Mouse (Mus musculus) myocyte (in vitro differentiated cells): Measurements from ENCODE around the gene Plpp7. TPM values are rescaled to one million over a fixed set of nuclear protein-coding genes. Genes with fewer than 3 reads are reported as not detected.

Experiments
- H3K27me3 ChIP-seq: one replicate; pipeline ENCODE4 v1.6.1; 2011; ENCODE audit not compliant: control insufficient read depth, insufficient read depth, insufficient read length
- H3K36me3 ChIP-seq: one replicate; pipeline ENCODE4 v1.6.1; 2011; ENCODE audit not compliant: control insufficient read depth, insufficient read depth
- H3K4me2 ChIP-seq: one replicate; pipeline ENCODE4 v1.6.1; 2011; ENCODE audit warnings: low read depth, control low read depth
- H3K4me3 ChIP-seq: one replicate; pipeline ENCODE4 v1.5.1; 2011; ENCODE audit warnings: mild to moderate bottlenecking, control low read depth, moderate library complexity
- H3K79me2 ChIP-seq: one replicate; pipeline ENCODE4 v1.6.1; 2011; ENCODE audit not compliant: control insufficient read depth, insufficient read depth
- H3ac ChIP-seq: one replicate; pipeline ENCODE4 v1.6.1; 2011; ENCODE audit not compliant: control insufficient read depth, insufficient read length
- CEBPB ChIP-seq: IDR thresholded peaks from 2 replicates; pipeline ENCODE4 v1.6.1; 2011; ENCODE audit warnings: mild to moderate bottlenecking, moderate library complexity; ENCODE audit not compliant: poor library complexity, insufficient read depth, severe bottlenecking
- E2F4 ChIP-seq: IDR thresholded peaks from one replicate; pipeline ENCODE4 v1.6.1; 2011; ENCODE audit warnings: mild to moderate bottlenecking, control low read depth, moderate library complexity; ENCODE audit not compliant: insufficient read depth
- MAX ChIP-seq: IDR thresholded peaks from one replicate; pipeline ENCODE4 v1.6.1; 2011; ENCODE audit warnings: low read depth, mild to moderate bottlenecking, control low read depth
- MYOD1 ChIP-seq, 3 experiments: IDR thresholded peaks; one replicate each; pipeline ENCODE4 v1.6.1; 2011; ENCODE audit warnings: control low read depth in 2 of 3, low read depth in 2 of 3, mild to moderate bottlenecking in 2 of 3, moderate library complexity in 1 of 3; ENCODE audit not compliant: insufficient read length in 2 of 3, control insufficient read depth in 1 of 3
- MYOG ChIP-seq, 3 experiments: IDR thresholded peaks; one replicate each; pipeline ENCODE4 v1.6.1; 2011; ENCODE audit warnings: control low read depth in 2 of 3, low read depth in 2 of 3, mild to moderate bottlenecking in 2 of 3; ENCODE audit not compliant: insufficient read length in 2 of 3, control insufficient read depth in 1 of 3, insufficient read depth in 1 of 3
- POLR2A ChIP-seq: IDR thresholded peaks from one replicate; pipeline ENCODE4 v1.6.1; 2011; ENCODE audit warnings: low read depth, mild to moderate bottlenecking, control low read depth, moderate library complexity; ENCODE audit not compliant: insufficient read length
- POLR2AphosphoS2 ChIP-seq: IDR thresholded peaks from one replicate; pipeline ENCODE4 v1.6.1; 2011; ENCODE audit warnings: low read depth, control low read depth; ENCODE audit not compliant: insufficient read length
- REST ChIP-seq: IDR thresholded peaks from one replicate; pipeline ENCODE4 v1.6.1; 2011; ENCODE audit warnings: mild to moderate bottlenecking, control low read depth, moderate library complexity; ENCODE audit not compliant: insufficient read depth, insufficient read length
- SRF ChIP-seq: IDR thresholded peaks from one replicate; pipeline ENCODE4 v1.6.1; 2011; ENCODE audit warnings: low read depth; ENCODE audit not compliant: control insufficient read depth, insufficient read length
- TCF12 ChIP-seq: IDR thresholded peaks from one replicate; pipeline ENCODE4 v1.6.1; 2011; ENCODE audit warnings: mild to moderate bottlenecking, control low read depth; ENCODE audit not compliant: poor library complexity, insufficient read depth, severe bottlenecking
- TCF3 ChIP-seq: IDR thresholded peaks from one replicate; pipeline ENCODE4 v1.6.1; 2011; ENCODE audit warnings: low read depth, control low read depth; ENCODE audit not compliant: insufficient read length
- USF1 ChIP-seq: IDR thresholded peaks from one replicate; pipeline ENCODE4 v1.6.1; 2011; ENCODE audit warnings: low read depth, mild to moderate bottlenecking, control low read depth, moderate library complexity
- polyA plus RNA-seq: library from polyadenylated mRNA; unstranded; fragments of >200 nt; fragmentation: generic; extraction: Trizol; gene quantifications from one replicate; pipeline ENCODE4 v1.2.1, GENCODE M21; 2012; ENCODE audit warnings: missing spikeins

Plpp7 gene
- polyA plus RNA-seq, 1 experiment = 60.6 TPM

GRCm38 (mm10) chr2:32052418-32052817, 42.9 kb upstream of the Plpp7 start:
- no peak overlapping the region for H3ac ChIP-seq
- no peak overlapping the region for H3K4me3 ChIP-seq
- TF ChIP-seq MYOD1 (IDR thresholded peaks at IDR 0.05; ENCODE audit: control insufficient read depth in 1 of 3, insufficient read length in 2 of 3, low read depth in 2 of 3) (no peak), MAX (no peak), TCF12 (no peak), POLR2AphosphoS2 (no peak), TCF3 (no peak), REST (no peak), POLR2A (no peak), USF1 (no peak), SRF (no peak)
- no peaks in the 10 kb centered on the region for H3K27me3 ChIP-seq
- H3K36me3 ChIP-seq = peaks cover 11% of the 10 kb centered on the region
- H3K79me2 ChIP-seq = no peaks in the 10 kb centered on the region
- no peak overlapping the region for H3K4me2 ChIP-seq

GRCm38 (mm10) chr2:32055357-32055965, 39.9 kb upstream of the Plpp7 start:
- peak in 2 of 3 experiments; percentile 43 to 63 for TF ChIP-seq MYOD1 (IDR thresholded peaks at IDR 0.05; ENCODE audit: control insufficient read depth in 1 of 3, insufficient read length in 2 of 3, low read depth in 2 of 3)
- TF ChIP-seq USF1 = no peak
- TF ChIP-seq CEBPB = no peak
- TF ChIP-seq TCF12 = peak; percentile 57
- peak in 2 of 3 experiments; percentile 46 to 51 for TF ChIP-seq MYOG (IDR thresholded peaks at IDR 0.05; ENCODE audit: control insufficient read depth in 1 of 3, insufficient read depth in 1 of 3, insufficient read length in 2 of 3, low read depth in 2 of 3)
- Histone ChIP-seq H3K4me3 (no peak overlapping the region), H3K27me3 (peaks cover 12% of the 10 kb centered on the region), H3ac (no peak overlapping the region), H3K79me2 (no peaks in the 10 kb centered on the region), H3K36me3 (peaks cover 4% of the 10 kb centered on the region), H3K4me2 (peak overlapping the region; percentile 30)

- H3K4me3 ChIP-seq = no peak overlapping the region
- no peaks in the 10 kb centered on the region for H3K36me3 ChIP-seq
- H3ac ChIP-seq = no peak overlapping the region
- peaks cover 12% of the 10 kb centered on the region for H3K27me3 ChIP-seq
- TF ChIP-seq POLR2AphosphoS2 = peak; percentile 31
- TF ChIP-seq USF1 = no peak
- no peak for TF ChIP-seq MAX
- no peak for TF ChIP-seq SRF
- peak; percentile 56 to 96 (median 82) for TF ChIP-seq MYOD1 (IDR thresholded peaks at IDR 0.05; ENCODE audit: control insufficient read depth in 1 of 3, insufficient read length in 2 of 3, low read depth in 2 of 3)
- TF ChIP-seq REST = no peak
- no peak for TF ChIP-seq POLR2A
- TF ChIP-seq MYOG (IDR thresholded peaks at IDR 0.05; ENCODE audit: control insufficient read depth in 1 of 3, insufficient read depth in 1 of 3, insufficient read length in 2 of 3, low read depth in 2 of 3) = peak; percentile 85 to 95 (median 88)
- TF ChIP-seq TCF12 = peak; percentile 87
- TF ChIP-seq TCF3 = peak; percentile 70
- no peak for TF ChIP-seq CEBPB
- no peak for TF ChIP-seq E2F4
- H3K79me2 ChIP-seq = no peaks in the 10 kb centered on the region
- peak overlapping the region; percentile 38 for H3K4me2 ChIP-seq
Measured at GRCm38 (mm10) chr2:32056524-32056923, 38.8 kb upstream of the Plpp7 start.

- Histone ChIP-seq H3K4me2 (peak overlapping the region; percentile 38), H3K27me3 (peaks cover 12% of the 10 kb centered on the region), H3K36me3 (no peaks in the 10 kb centered on the region), H3K4me3 (no peak overlapping the region), H3K79me2 (no peaks in the 10 kb centered on the region), H3ac (no peak overlapping the region)
- TF ChIP-seq TCF3 (no peak), SRF (no peak), MAX (no peak), TCF12 (peak; percentile 12), REST (no peak), USF1 (no peak), POLR2A (no peak), MYOG (IDR thresholded peaks at IDR 0.05; ENCODE audit: control insufficient read depth in 1 of 3, insufficient read depth in 1 of 3, insufficient read length in 2 of 3, low read depth in 2 of 3) (peak in 1 of 3 experiments; percentile 60), MYOD1 (IDR thresholded peaks at IDR 0.05; ENCODE audit: control insufficient read depth in 1 of 3, insufficient read length in 2 of 3, low read depth in 2 of 3) (peak in 2 of 3 experiments; percentile 10 to 83), CEBPB (no peak), E2F4 (no peak), POLR2AphosphoS2 (no peak)
Measured at GRCm38 (mm10) chr2:32057360-32057759, 38.0 kb upstream of the Plpp7 start.

GRCm38 (mm10) chr2:32057794-32058193, 37.5 kb upstream of the Plpp7 start:
- Histone ChIP-seq H3K4me3 (no peak overlapping the region), H3K36me3 (no peaks in the 10 kb centered on the region), H3ac (no peak overlapping the region), H3K27me3 (peaks cover 17% of the 10 kb centered on the region), H3K4me2 (peak overlapping the region; percentile 18), H3K79me2 (no peaks in the 10 kb centered on the region)
- no peak for TF ChIP-seq MYOD1 (IDR thresholded peaks at IDR 0.05; ENCODE audit: control insufficient read depth in 1 of 3, insufficient read length in 2 of 3, low read depth in 2 of 3)
- no peak for TF ChIP-seq TCF3
- no peak for TF ChIP-seq MYOG (IDR thresholded peaks at IDR 0.05; ENCODE audit: control insufficient read depth in 1 of 3, insufficient read depth in 1 of 3, insufficient read length in 2 of 3, low read depth in 2 of 3)
- TF ChIP-seq USF1 = no peak
- no peak for TF ChIP-seq MAX
- TF ChIP-seq POLR2A = no peak
- TF ChIP-seq CEBPB = no peak
- no peak for TF ChIP-seq TCF12
- no peak for TF ChIP-seq E2F4
- no peak for TF ChIP-seq SRF
- no peak for TF ChIP-seq POLR2AphosphoS2
- no peak for TF ChIP-seq REST
